Mouse (Mus musculus) intestine, postnatal 0 days (tissue): ENCODE results near the gene Rnf169. TPM values are rescaled to one million over a fixed set of nuclear protein-coding genes. Genes with fewer than 3 reads are reported as not detected.
"Not testable (repeated sequence)": the region's sequence is repeated elsewhere in the genome, so short reads cannot be mapped to it uniquely, and the experiment has no call there.

ENCODE experiments used
- ATAC-seq: fragments of 200-750 bp; cut with Nextera tagmentation; 2 replicates; pipeline ENCODE4 v1.8.0; 2017; ENCODE audit warnings: mild to moderate bottlenecking, moderate TSS enrichment, moderate library complexity
- H3K27ac ChIP-seq: fragments of 300-500 bp; sonication (generic); 2 replicates; pipeline ENCODE4 v1.5.1; 2014; ENCODE audit warnings: mild to moderate bottlenecking, low read depth, low read length, moderate library complexity
- H3K27me3 ChIP-seq: fragments of 300-500 bp; sonication (generic); replicated peaks from 2 replicates; pipeline ENCODE4 v1.6.1; 2014; ENCODE audit warnings: low read length, mixed read lengths; ENCODE audit not compliant: control insufficient read depth, insufficient read depth
- H3K36me3 ChIP-seq: fragments of 300-500 bp; sonication (generic); 2 replicates; pipeline ENCODE4 v1.6.1; 2014; ENCODE audit warnings: mild to moderate bottlenecking, moderate library complexity; ENCODE audit not compliant: control insufficient read depth, insufficient read depth
- H3K4me1 ChIP-seq: fragments of 300-500 bp; sonication (generic); replicated peaks from 2 replicates; pipeline ENCODE4 v1.6.1; 2014; ENCODE audit warnings: antibody characterized with exemption, low read length, mixed read lengths; ENCODE audit not compliant: control insufficient read depth, insufficient read depth
- H3K4me2 ChIP-seq: fragments of 300-500 bp; sonication (generic); replicated peaks from 2 replicates; pipeline ENCODE4 v1.6.1; 2014; ENCODE audit warnings: low read depth, mild to moderate bottlenecking, moderate library complexity
- H3K4me3 ChIP-seq: fragments of 300-500 bp; sonication (generic); 2 replicates; pipeline ENCODE4 v1.5.1; 2014; ENCODE audit warnings: low read depth, low read length
- H3K9ac ChIP-seq: fragments of 300-500 bp; sonication (generic); 2 replicates; pipeline ENCODE4 v1.6.1; 2014; ENCODE audit warnings: mild to moderate bottlenecking, low read depth, low read length
- H3K9me3 ChIP-seq: fragments of 300-500 bp; sonication (generic); 2 replicates; pipeline ENCODE4 v1.6.1; 2016; ENCODE audit warnings: mixed run types; ENCODE audit not compliant: control insufficient read depth
- CTCF ChIP-seq: sonication (generic); IDR thresholded peaks from 2 replicates; pipeline ENCODE4 v1.5.1; 2016; ENCODE audit warnings: low read depth, mild to moderate bottlenecking, control low read depth, antibody characterized with exemption, moderate library complexity
- WGBS: fragments of 180-500 bp; shearing (Covaris S2); extraction: QIAGEN DNeasy Blood & Tissue Kit; methylation state at CpG from one replicate; pipeline ENCODE4 v1.1.7; 2014; 5-methylcytosine and 5-hydroxymethylcytosine counted together
- polyA plus RNA-seq: library from polyadenylated mRNA; unstranded; fragments of >200 nt; fragmentation: Nextera tagmentation; extraction: Ambion mirVana; gene quantifications from 2 replicates; pipeline ENCODE4 v1.2.1, GENCODE M21; 2015

Rnf169 gene
- polyA plus RNA-seq, 1 experiment from 2014 or later, result 1.9 TPM

- TF ChIP-seq CTCF, result no peak
- no peaks in the 10 kb centered on the region; the same call in 1 of the 2 replicates for H3K4me1 ChIP-seq
- 68% methylated on average over 5 of the region's 5 CpGs for WGBS
- H3K9me3 ChIP-seq, result no peaks in the 10 kb centered on the region
- no peak for ATAC-seq
- no peak overlapping the region for H3K4me3 ChIP-seq
- H3K27me3 ChIP-seq, result no peaks in the 10 kb centered on the region
- no peak overlapping the region for H3K9ac ChIP-seq
- H3K27ac ChIP-seq, result no peak overlapping the region
- no peaks in the 10 kb centered on the region for H3K36me3 ChIP-seq
- no peak overlapping the region for H3K4me2 ChIP-seq
Measured at GRCm38 (mm10) chr7:99975819-99976575, 4.3 kb downstream of the Rnf169 start.

- 67% methylated on average over 10 of the region's 10 CpGs for WGBS
- Histone ChIP-seq H3K27me3 (no peaks in the 10 kb centered on the region), H3K4me1 (no peaks in the 10 kb centered on the region; the same call in 1 of the 2 replicates), H3K36me3 (no peaks in the 10 kb centered on the region), H3K4me2 (no peak overlapping the region), H3K9me3 (no peaks in the 10 kb centered on the region), H3K27ac (no peak overlapping the region), H3K9ac (no peak overlapping the region), H3K4me3 (no peak overlapping the region)
- ATAC-seq, result peak; percentile 64
- TF ChIP-seq CTCF, result no peak
Measured at GRCm38 (mm10) chr7:99974208-99974970, 5.9 kb downstream of the Rnf169 start.

GRCm38 (mm10) chr7:99972912-99973311, 7.3 kb downstream of the Rnf169 start:
- H3K9me3 ChIP-seq, H3K9ac ChIP-seq, H3K4me2 ChIP-seq, H3K27ac ChIP-seq, H3K4me3 ChIP-seq, H3K36me3 ChIP-seq, H3K4me1 ChIP-seq, ATAC-seq, H3K27me3 ChIP-seq: not testable (repeated sequence)
- WGBS, result 85% methylated on average over 3 of the region's 3 CpGs

GRCm38 (mm10) chr7:99971926-99972325, 8.3 kb downstream of the Rnf169 start:
- Histone ChIP-seq H3K9me3 (no peaks in the 10 kb centered on the region), H3K4me1 (no peaks in the 10 kb centered on the region; the same call in 1 of the 2 replicates), H3K4me2 (no peak overlapping the region), H3K9ac (no peak overlapping the region), H3K27ac (no peak overlapping the region), H3K4me3 (no peak overlapping the region), H3K27me3 (no peaks in the 10 kb centered on the region), H3K36me3 (no peaks in the 10 kb centered on the region)
- 58% methylated on average over 2 of the region's 2 CpGs for WGBS
- ATAC-seq, result no peak
- no peak for TF ChIP-seq CTCF

GRCm38 (mm10) chr7:99969151-99969550, 11.1 kb downstream of the Rnf169 start:
- Histone ChIP-seq H3K4me2 (no peak overlapping the region), H3K9me3 (no peaks in the 10 kb centered on the region), H3K4me3 (no peak overlapping the region), H3K27me3 (no peaks in the 10 kb centered on the region), H3K27ac (no peak overlapping the region), H3K9ac (no peak overlapping the region), H3K36me3 (no peaks in the 10 kb centered on the region), H3K4me1 (no peaks in the 10 kb centered on the region)
- ATAC-seq, result no peak
- 80% methylated on average over 4 of the region's 4 CpGs for WGBS
- TF ChIP-seq CTCF, result no peak

GRCm38 (mm10) chr7:99966011-99966721, 14.1 kb downstream of the Rnf169 start:
- Histone ChIP-seq H3K36me3 (no peaks in the 10 kb centered on the region), H3K4me2 (no peak overlapping the region), H3K4me1 (no peaks in the 10 kb centered on the region), H3K27ac (no peak overlapping the region), H3K9me3 (no peaks in the 10 kb centered on the region), H3K27me3 (no peaks in the 10 kb centered on the region), H3K9ac (no peak overlapping the region), H3K4me3 (no peak overlapping the region)
- no peak for TF ChIP-seq CTCF
- no peak for ATAC-seq
- 60% methylated on average over 9 of the region's 9 CpGs for WGBS
